Mouse (Mus musculus): ENCODE data around the gene Plcd3.

DNA sequence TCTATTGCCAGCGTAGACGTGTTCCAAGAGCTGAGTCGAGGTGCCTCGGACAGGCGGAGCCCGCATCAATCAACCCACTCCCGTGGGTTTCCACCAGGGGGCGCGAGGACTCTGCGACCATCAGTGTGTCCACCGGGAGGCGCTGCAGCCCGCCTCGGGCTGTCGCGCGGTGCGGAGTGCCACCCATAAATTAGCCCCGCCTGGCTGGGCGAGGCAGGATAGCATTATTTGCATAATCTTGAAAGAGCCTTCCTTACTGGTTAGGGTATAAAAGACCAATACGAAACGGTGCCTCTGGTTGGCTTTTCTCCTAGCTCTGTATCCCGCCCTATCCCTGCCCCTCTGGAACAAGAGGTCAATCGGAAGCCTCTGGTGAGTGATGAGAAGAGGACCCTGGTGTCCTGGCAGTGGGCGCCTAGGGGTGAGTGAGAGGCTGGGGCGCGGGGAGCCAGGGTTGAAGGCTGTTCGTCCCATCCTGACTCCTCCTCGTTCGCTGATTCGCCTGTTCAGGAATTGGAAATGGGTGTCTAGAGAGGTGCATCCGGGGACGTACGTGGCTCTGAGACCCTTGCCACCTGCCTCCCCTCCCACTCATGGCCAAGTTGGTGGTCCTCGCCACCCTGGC is 1.4 kb upstream of the Plcd3 start:
- TF ChIP-seq CTCF (conservative IDR thresholded peaks at IDR 0.05 in 1 of 2, IDR thresholded peaks at IDR 0.05 in 1 of 2; ENCODE audit: low read depth in 2 of 2, low read length in 2 of 2) (peak; percentile 84 to 100), SMC3 (IDR thresholded peaks at IDR 0.05; ENCODE audit: low read depth, low read length) (peak; percentile 100), ZKSCAN1 (IDR thresholded peaks at IDR 0.05; ENCODE audit: borderline replicate concordance, low read depth, low read length) (no peak), RAD21 (IDR thresholded peaks at IDR 0.05; ENCODE audit: low read depth, low read length) (no peak; the same call in none of the 2 replicates)

All from CH12.LX (cell line).